Mouse (Mus musculus) embryonic fibroblast, embryonic 13.5 days (primary cell): ENCODE results near the gene Tesk1.

Experiments used
- CTCF ChIP-seq: IDR thresholded peaks from 2 replicates; pipeline ENCODE4 v1.5.1; 2011; ENCODE audit warnings: mild to moderate bottlenecking, control low read depth, low read length, moderate library complexity, borderline replicate concordance; ENCODE audit not compliant: insufficient read depth
- POLR2A ChIP-seq: IDR thresholded peaks from 2 replicates; pipeline ENCODE4 v1.6.1; 2011; ENCODE audit warnings: low read depth, mild to moderate bottlenecking, control low read depth, low read length, moderate library complexity

GRCm38 (mm10) chr4:43496587-43496986, 54.8 kb downstream of the Tesk1 start:
- no peak for TF ChIP-seq POLR2A
- no peak for TF ChIP-seq CTCF
